Mouse (Mus musculus): ENCODE measurements around the gene Pakap. TPM values are rescaled to one million over a fixed set of nuclear protein-coding genes. Genes with fewer than 3 reads are reported as not detected.
A peak's percentile ranks its signal among the peaks of the same experiment; 100 is the strongest.

Gene Pakap
- polyA plus RNA-seq, 1 experiment from 2014 or later: 5.1 TPM

DNA sequence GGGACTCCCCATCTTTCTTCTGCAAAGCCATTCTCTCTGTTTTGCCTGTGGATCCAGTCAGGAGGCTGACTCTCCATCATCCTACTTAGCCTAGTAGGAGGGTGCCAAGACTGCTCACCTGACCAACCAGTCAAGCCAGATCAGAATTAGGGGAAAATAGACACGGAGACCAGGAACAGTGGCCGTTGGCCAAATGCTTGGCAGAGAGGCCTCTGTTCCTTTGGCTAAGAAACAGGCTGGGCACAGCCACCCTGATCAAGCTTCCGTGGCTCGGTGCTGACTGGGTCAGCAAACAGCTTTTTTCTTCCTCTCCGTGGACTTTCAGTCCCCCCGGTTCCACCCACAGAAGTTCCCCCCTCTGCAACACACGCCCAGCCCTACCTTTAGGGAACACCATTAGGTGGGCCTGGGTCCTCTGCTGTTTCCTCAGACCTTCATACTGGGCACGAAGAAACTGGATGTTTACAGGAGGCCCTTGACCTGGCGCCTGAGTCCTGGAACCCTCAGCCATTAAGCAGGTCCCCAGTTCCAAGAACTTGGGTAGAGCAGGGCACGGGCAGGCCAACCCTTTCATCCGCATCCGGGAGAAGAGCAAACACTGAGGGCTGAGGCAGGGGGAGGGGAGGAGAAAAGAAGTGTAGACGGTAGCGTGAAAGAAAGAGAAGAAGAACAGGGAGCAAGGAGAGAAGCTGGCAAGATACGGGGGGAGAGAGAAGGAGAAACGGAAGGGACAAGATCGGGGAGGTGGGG is 347.4 kb downstream of the Pakap start:
- H3K27me3 ChIP-seq (replicated peaks; ENCODE audit: control insufficient read depth, insufficient read depth, low read length): peaks cover 4% of the 10 kb centered on the region
- H3K27ac ChIP-seq (ENCODE audit: low read depth, low read length): no peak overlapping the region
- no peak for ATAC-seq (replicated peaks; ENCODE audit: low FRiP score)
- no peaks in the 10 kb centered on the region for H3K36me3 ChIP-seq (ENCODE audit: control insufficient read depth, insufficient read depth, low read length)
- peak overlapping the region; percentile 55 for H3K4me2 ChIP-seq
- DNase-seq (ENCODE audit: low spot score): no peak
- H3K4me3 ChIP-seq (ENCODE audit: low read depth, low read length): peak overlapping the region; percentile 23
- no peaks in the 10 kb centered on the region for H3K9me3 ChIP-seq (ENCODE audit: control insufficient read depth, low read length)
- peaks cover 3% of the 10 kb centered on the region; the same call in 1 of the 2 replicates for H3K4me1 ChIP-seq (replicated peaks; ENCODE audit: control insufficient read depth, insufficient read depth, low read length)
- H3K9ac ChIP-seq (ENCODE audit: low read depth, low read length): no peak overlapping the region
- 35% methylated on average over 17 of the region's 17 CpGs for WGBS

DNA sequence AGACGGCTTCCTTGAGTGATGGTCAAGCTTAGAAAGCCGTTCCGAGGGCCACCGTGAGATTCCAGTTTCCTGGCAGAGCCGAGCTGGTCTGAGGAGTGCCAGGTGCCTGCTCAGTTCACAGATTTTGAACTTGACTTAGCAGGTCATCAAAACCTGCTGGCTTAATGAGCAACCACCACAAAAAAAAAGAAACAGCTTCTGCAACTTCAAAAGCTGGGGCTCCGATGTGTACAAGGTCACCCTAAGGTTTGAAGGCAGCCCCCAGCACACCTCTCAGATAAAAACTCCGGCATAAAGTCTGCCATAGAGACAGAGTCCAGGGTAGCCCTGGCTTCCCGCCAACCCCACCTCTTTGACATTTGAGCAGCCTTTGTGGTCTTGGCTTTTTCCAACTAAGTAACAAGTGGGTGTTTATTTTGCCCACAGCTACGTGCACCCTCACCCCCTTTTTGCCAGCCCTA is 348.3 kb downstream of the Pakap start, which contains the start of gene D630039A03Rik:
TSS of gene D630039A03Rik (minus strand) at position 97 of the 461 bp plus-strand sequence.
- H3K4me2 ChIP-seq: peak within 1 kb of the TSS; percentile 55
- no peak within 1 kb of the TSS for H3K9ac ChIP-seq (ENCODE audit: low read depth, low read length)
- H3K4me3 ChIP-seq (ENCODE audit: low read depth, low read length): peak within 1 kb of the TSS; percentile 23
- H3K4me1 ChIP-seq (replicated peaks; ENCODE audit: control insufficient read depth, insufficient read depth, low read length): peaks cover 3% of the 10 kb centered on the region; the same call in 1 of the 2 replicates
- no peaks in the 10 kb centered on the region for H3K9me3 ChIP-seq (ENCODE audit: control insufficient read depth, low read length)
- ATAC-seq (replicated peaks; ENCODE audit: low FRiP score) (no peak), DNase-seq (ENCODE audit: low spot score) (no peak)
- no peaks in the 10 kb centered on the region for H3K36me3 ChIP-seq (ENCODE audit: control insufficient read depth, insufficient read depth, low read length)
- WGBS: 15% methylated on average over 9 of the region's 9 CpGs
- no peak within 1 kb of the TSS for H3K27ac ChIP-seq (ENCODE audit: low read depth, low read length)
- peaks cover 4% of the 10 kb centered on the region for H3K27me3 ChIP-seq (replicated peaks; ENCODE audit: control insufficient read depth, insufficient read depth, low read length)

DNA sequence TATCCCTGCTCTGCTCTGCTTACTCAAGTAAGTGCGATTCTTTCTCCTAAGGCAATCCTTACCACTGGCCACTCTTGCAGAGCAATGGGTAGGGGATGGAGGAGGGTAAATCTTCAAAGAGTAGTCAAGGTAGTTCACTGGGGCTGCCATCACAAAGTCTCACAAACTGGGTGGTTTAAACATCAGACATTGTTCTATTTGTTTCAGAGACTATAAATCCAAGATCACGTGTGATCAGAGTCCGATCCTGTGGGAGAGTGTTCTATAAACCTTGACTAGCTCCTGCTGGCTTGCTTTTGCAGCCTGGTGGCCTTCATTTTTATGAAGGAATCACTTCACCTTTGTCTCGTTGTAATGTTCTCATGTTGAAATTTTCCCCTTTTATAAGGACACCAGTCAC is 348.7 kb downstream of the Pakap start:
- Histone ChIP-seq H3K9ac (ENCODE audit: low read depth, low read length) (no peak overlapping the region), H3K36me3 (ENCODE audit: control insufficient read depth, insufficient read depth, low read length) (no peaks in the 10 kb centered on the region), H3K4me1 (replicated peaks; ENCODE audit: control insufficient read depth, insufficient read depth, low read length) (peaks cover 3% of the 10 kb centered on the region; the same call in 1 of the 2 replicates), H3K27ac (ENCODE audit: low read depth, low read length) (no peak overlapping the region), H3K4me2 (no peak overlapping the region; the same call in 1 of the 2 replicates), H3K4me3 (ENCODE audit: low read depth, low read length) (no peak overlapping the region), H3K9me3 (ENCODE audit: control insufficient read depth, low read length) (no peaks in the 10 kb centered on the region), H3K27me3 (replicated peaks; ENCODE audit: control insufficient read depth, insufficient read depth, low read length) (peaks cover 4% of the 10 kb centered on the region)
- DNase-seq (ENCODE audit: low spot score): no peak
- 69% methylated on average over 4 of the region's 4 CpGs for WGBS
- ATAC-seq (replicated peaks; ENCODE audit: low FRiP score): no peak

DNA sequence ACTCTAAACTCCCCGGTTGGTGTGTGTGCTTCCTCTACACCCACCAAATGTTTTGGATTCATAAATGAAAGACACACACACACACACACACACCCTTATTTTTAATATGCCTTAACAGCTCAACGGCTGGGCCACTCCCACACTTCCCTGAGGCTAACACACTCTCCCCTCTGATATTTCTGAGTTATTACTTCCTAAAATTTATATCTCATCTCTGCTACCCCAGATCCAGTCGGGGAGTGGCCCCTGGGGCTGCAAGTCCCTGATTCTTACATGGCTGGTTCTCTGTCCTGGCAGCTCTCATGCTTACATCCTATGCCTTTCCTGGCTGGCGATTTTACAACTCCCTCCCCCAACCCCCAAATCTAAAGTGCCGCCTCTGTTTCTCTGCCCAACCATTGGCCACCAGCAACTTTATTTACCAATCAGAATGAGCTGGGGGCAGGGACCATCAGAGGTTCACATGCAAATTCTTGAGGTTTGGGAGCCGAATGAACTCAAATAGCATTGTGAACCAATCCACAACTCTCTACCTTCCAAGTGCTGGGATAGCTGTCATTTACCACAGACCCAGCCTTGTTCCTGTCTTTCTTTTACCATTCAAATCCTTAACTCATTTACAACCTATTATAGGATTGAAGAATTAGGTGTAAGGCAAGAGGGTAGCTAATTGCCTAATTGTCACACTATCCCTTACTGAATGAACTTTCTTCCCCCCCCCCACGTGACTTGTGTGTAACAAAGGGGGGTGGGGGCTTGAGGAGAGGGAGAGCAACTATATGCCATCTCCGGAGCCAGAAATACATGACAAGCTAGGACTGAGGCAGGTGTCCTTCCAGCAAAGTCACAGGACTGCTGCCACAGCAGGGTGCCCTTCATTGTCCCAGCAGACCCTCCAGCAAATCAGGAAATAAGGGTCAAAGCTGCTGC is 351.8 kb downstream of the Pakap start:
- Histone ChIP-seq H3K9me3 (ENCODE audit: control insufficient read depth, low read length) (no peaks in the 10 kb centered on the region), H3K4me3 (ENCODE audit: low read depth, low read length) (no peak overlapping the region), H3K9ac (ENCODE audit: low read depth, low read length) (no peak overlapping the region), H3K4me1 (replicated peaks; ENCODE audit: control insufficient read depth, insufficient read depth, low read length) (peaks cover 3% of the 10 kb centered on the region; the same call in 1 of the 2 replicates), H3K36me3 (ENCODE audit: control insufficient read depth, insufficient read depth, low read length) (no peaks in the 10 kb centered on the region), H3K27me3 (replicated peaks; ENCODE audit: control insufficient read depth, insufficient read depth, low read length) (peaks cover 4% of the 10 kb centered on the region), H3K4me2 (no peak overlapping the region), H3K27ac (ENCODE audit: low read depth, low read length) (no peak overlapping the region)
- 26% methylated on average over 8 of the region's 8 CpGs for WGBS
- ATAC-seq (replicated peaks; ENCODE audit: low FRiP score): no peak
- DNase-seq (ENCODE audit: low spot score): no peak

DNA sequence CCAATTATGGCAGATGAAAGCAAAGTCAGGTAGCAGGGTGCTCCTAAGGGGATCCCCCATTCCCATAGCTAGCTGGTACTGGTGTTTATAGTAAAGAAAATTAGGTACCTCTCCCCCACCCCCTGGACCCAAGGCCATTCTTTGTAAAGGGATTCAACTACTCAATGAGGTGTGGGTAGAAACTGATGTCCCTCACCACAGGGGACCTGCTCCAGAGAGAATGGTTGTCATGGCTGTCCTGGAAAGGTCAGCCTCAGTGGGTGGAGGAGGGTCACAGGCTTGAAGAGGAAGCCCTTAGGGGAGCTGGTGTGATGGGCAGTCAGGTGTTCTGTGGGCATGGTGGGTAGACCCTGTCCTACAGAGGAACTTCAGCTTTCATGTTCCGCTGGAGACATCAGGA is 352.5 kb downstream of the Pakap start:
- no peak for DNase-seq (ENCODE audit: low spot score)
- Histone ChIP-seq H3K4me1 (replicated peaks; ENCODE audit: control insufficient read depth, insufficient read depth, low read length) (peaks cover 3% of the 10 kb centered on the region; the same call in 1 of the 2 replicates), H3K27me3 (replicated peaks; ENCODE audit: control insufficient read depth, insufficient read depth, low read length) (peaks cover under 1% of the 10 kb centered on the region; the same call in 1 of the 2 replicates), H3K4me3 (ENCODE audit: low read depth, low read length) (no peak overlapping the region), H3K27ac (ENCODE audit: low read depth, low read length) (no peak overlapping the region), H3K9me3 (ENCODE audit: control insufficient read depth, low read length) (no peaks in the 10 kb centered on the region), H3K36me3 (ENCODE audit: control insufficient read depth, insufficient read depth, low read length) (no peaks in the 10 kb centered on the region), H3K4me2 (no peak overlapping the region), H3K9ac (ENCODE audit: low read depth, low read length) (no peak overlapping the region)
- WGBS: 91% methylated on average over 1 of the region's 1 CpGs
- no peak for ATAC-seq (replicated peaks; ENCODE audit: low FRiP score)

DNA sequence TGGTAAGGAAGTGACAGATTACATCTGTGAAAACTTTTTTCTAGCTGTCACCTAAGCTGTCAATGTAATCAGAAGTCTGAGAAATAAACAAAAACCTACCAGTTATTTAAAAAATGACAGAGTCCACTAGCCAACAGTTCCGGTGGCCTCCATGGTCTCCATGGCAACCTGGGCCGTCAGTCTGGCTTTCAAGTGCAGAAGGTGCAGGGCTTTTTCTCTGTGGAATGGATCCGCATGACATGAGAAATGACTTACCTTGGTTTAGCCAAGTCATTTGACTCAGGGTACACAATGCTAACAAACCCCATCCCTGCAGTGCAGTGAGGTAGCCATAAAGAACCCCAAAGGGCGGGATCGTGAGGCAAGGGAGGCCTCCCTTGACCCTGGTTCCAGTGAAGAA is 354.2 kb downstream of the Pakap start:
- ATAC-seq (replicated peaks; ENCODE audit: low FRiP score) (no peak), DNase-seq (ENCODE audit: low spot score) (no peak)
- H3K4me1 ChIP-seq (replicated peaks; ENCODE audit: control insufficient read depth, insufficient read depth, low read length): peaks cover 3% of the 10 kb centered on the region; the same call in 1 of the 2 replicates
- WGBS: 66% methylated on average over 5 of the region's 5 CpGs
- no peak overlapping the region for H3K4me3 ChIP-seq (ENCODE audit: low read depth, low read length)
- H3K36me3 ChIP-seq (ENCODE audit: control insufficient read depth, insufficient read depth, low read length): no peaks in the 10 kb centered on the region
- H3K27ac ChIP-seq (ENCODE audit: low read depth, low read length): no peak overlapping the region
- no peak overlapping the region for H3K4me2 ChIP-seq
- no peaks in the 10 kb centered on the region for H3K27me3 ChIP-seq (replicated peaks; ENCODE audit: control insufficient read depth, insufficient read depth, low read length)
- no peak overlapping the region for H3K9ac ChIP-seq (ENCODE audit: low read depth, low read length)
- H3K9me3 ChIP-seq (ENCODE audit: control insufficient read depth, low read length): no peaks in the 10 kb centered on the region

DNA sequence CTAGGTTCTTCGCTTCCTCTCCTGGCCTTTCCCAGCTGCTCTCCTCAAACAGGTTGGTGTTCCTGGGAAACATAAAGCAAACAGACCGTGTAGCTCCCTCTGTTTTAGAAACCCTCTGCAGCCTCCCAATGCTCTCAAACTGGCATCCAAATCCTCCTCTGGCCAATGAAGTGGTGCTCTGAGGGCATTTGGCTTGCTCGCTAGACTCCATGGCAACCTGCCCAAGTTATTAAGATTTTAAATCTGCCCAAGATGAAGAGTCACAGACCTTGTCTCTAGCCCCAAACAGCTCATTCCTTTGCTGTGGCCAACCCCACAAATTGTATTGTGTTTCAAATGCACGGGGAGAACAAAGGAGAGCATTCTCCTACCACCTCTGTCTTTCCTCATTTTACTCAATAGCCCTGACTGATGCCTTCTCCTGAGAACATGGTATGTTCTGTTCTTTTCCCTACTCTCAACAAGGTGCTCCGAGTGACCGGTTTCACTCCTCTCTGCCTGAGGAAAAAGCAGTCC is 356.6 kb downstream of the Pakap start:
- ATAC-seq (replicated peaks; ENCODE audit: low FRiP score) (no peak), DNase-seq (ENCODE audit: low spot score) (no peak)
- H3K36me3 ChIP-seq (ENCODE audit: control insufficient read depth, insufficient read depth, low read length): no peaks in the 10 kb centered on the region
- H3K4me3 ChIP-seq (ENCODE audit: low read depth, low read length): no peak overlapping the region
- no peaks in the 10 kb centered on the region for H3K9me3 ChIP-seq (ENCODE audit: control insufficient read depth, low read length)
- no peaks in the 10 kb centered on the region for H3K27me3 ChIP-seq (replicated peaks; ENCODE audit: control insufficient read depth, insufficient read depth, low read length)
- peaks cover 3% of the 10 kb centered on the region; the same call in 1 of the 2 replicates for H3K4me1 ChIP-seq (replicated peaks; ENCODE audit: control insufficient read depth, insufficient read depth, low read length)
- H3K4me2 ChIP-seq: no peak overlapping the region
- H3K9ac ChIP-seq (ENCODE audit: low read depth, low read length): no peak overlapping the region
- no peak overlapping the region for H3K27ac ChIP-seq (ENCODE audit: low read depth, low read length)
- 76% methylated on average over 6 of the region's 6 CpGs for WGBS

DNA sequence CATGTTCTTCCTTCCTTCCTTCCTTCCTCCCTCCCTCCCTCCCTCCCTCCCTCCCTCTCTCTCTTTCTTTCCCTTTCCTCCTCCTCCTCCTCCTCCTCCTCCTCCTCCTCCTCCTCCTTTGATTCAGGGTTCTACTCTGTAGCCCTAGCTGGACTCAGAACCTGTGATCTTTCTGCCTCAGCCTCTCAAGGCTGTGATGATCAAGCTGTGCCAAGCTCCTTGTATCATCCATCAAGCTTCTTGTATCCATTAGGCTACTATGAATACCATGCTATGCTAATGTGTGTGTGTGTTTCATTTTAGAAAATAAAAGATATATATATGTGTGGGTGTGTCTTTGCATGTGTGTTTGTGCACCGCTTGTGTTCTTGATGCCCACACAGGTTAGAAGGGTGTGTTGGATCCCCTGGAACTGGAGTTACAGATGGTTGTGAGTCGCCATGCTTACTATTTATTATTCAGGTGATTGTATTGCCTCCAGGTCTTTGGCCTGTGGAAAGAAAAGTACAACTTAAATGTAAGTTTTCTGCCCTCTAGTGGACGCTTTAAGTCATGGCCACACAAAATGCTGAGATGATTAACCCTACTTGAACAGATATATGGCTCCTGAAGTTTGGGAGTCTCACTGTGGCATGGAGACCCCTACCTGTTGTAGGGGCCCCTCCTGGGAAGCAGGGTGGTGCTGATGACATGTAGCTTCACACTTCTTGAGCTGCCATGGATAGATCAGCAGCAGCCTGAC is 359.7 kb downstream of the Pakap start:
- Histone ChIP-seq H3K4me3 (ENCODE audit: low read depth, low read length) (no peak overlapping the region), H3K9me3 (ENCODE audit: control insufficient read depth, low read length) (peaks cover under 1% of the 10 kb centered on the region; the same call in 1 of the 2 replicates), H3K27ac (ENCODE audit: low read depth, low read length) (no peak overlapping the region), H3K4me2 (no peak overlapping the region), H3K9ac (ENCODE audit: low read depth, low read length) (no peak overlapping the region), H3K36me3 (ENCODE audit: control insufficient read depth, insufficient read depth, low read length) (no peaks in the 10 kb centered on the region), H3K27me3 (replicated peaks; ENCODE audit: control insufficient read depth, insufficient read depth, low read length) (no peaks in the 10 kb centered on the region), H3K4me1 (replicated peaks; ENCODE audit: control insufficient read depth, insufficient read depth, low read length) (no peaks in the 10 kb centered on the region)
- WGBS: 25% methylated on average over 3 of the region's 3 CpGs
- ATAC-seq (replicated peaks; ENCODE audit: low FRiP score) (no peak), DNase-seq (ENCODE audit: low spot score) (no peak)
